Mouse (Mus musculus) c-Kit-negative CD71-positive TER-119-positive erythroid progenitor cells, embryonic 14.5 days (primary cell): ENCODE results near the gene Ifi47.
"Not testable (repeated sequence)": the region's sequence is repeated elsewhere in the genome, so short reads cannot be mapped to it uniquely, and the experiment has no call there.

ENCODE experiments used
- DNase-seq: peaks from one replicate; pipeline ENCODE4 v3.0.0-alpha.2; 2013; ENCODE audit warnings: low read depth, low spot score

Gene Ifi47

DNA sequence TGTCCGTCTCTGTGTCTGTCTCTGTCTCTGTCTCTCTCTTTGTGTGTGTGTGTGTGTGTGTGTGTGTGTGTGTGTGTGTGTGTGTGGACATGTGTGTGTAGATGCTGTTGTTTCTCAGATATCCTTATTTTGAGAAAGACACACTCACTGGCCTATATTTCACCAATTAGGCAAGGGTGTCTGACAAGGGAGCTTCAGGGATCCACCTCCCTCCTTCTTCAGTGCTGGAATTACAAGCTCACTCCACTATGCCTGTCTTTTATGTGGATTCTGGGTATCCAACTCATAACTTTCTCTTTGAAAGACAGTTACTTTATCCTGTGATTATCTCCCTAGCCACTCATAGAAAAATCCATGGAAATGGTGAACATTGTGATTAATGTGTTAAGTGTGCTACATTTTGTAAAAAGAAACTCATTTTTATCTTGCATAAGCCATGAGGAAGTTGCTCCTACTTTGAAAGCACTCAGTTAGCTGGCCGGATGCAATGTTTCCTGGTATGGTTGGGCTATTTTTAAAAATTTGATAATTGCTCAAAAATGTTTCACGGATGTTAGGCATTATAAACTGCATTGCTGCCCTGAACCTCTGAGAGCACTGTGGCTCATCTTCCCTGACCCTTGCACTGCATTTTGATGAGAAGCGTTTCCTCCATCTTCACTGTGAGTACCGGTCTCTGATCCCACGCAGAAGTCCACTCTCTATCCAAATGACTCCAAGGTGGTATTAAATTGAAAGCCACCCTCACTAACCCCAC is at the start of gene Ifi47:
Gene Ifi47 (plus strand): TSS at position 587 of the 757 bp plus-strand sequence.
- not testable (repeated sequence) for DNase-seq

DNA sequence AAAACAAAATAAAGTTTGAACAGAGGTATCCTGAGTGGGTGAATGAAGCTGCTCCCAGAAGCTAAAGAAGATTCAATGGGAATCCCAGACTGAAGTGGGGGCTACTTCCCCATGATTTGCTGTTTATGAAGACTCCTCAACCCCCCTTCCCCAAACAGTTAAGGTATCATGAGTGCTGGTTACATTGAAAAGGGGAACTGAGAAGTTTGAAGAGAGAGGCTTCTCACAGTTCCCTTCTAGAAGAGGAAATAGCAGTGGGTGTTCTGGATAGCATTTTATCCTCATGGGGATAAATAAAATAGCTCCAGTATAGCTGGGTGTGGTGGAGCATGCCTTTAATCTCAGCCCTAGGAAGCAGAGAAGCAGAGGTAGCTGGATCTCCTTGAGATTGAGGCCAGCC is 26.3 kb upstream of the Ifi47 start:
- DNase-seq = not testable (repeated sequence)

DNA sequence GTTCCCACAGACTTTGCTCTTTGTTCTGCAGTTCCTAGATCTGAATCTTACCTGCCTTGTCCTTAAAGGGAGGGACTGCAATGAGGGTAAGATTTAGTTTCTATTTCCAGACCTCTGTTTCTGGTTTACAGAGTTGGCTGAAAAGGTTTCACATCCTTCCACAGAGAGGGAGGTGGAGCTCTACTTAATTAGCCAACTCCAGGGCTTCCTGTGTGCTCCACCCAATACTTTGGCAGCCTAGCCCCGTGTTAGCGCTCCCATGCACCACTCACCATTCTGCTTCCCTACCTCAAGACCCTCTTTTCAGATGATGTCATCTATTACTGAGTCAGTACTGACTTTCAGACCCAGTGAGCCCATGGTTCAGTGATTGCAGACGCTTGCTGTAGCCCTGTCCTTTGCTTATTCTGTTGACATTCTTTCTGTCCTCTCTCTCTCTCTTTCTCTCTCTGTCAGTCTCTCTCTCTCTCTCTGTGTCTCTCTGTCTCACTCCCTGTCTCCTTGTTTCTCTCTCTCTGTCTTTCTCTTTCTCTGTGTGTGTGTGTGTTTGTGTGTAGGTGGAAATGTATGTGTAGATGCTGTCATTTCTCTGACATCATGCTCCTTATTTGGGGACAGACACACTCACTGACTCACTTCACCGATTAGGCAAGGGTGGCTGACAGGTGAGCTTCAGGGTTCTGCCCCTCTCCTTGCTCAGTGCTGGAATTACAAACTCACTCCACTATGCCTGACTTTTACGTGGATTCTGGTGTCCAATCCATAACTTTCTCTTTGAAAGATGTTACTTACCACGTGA is 25.1 kb upstream of the Ifi47 start, which contains the start of gene 9930111J21Rik2:
Gene 9930111J21Rik2 (minus strand): TSS at position 150 of the 799 bp plus-strand sequence.
- DNase-seq = not testable (repeated sequence)

DNA sequence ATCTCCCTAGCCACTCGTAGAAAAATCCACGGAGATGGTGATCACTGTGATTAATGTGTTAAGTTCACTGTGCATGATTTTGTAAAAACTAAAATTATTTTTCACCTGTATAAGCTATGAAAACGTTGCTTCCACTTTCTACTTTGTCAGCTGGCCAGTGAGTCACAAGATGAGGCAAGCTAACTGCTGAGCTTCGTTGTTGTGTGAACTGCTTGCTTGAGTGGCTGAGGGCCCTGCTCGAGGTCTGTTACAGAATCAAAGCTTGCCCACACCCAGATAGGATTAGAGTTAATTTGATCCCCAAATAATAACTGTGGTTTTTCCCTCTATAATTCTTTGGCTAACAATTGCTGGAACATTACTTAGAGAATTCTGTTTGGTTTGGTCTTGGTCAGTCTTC is 24.5 kb upstream of the Ifi47 start:
- not testable (repeated sequence) for DNase-seq

DNA sequence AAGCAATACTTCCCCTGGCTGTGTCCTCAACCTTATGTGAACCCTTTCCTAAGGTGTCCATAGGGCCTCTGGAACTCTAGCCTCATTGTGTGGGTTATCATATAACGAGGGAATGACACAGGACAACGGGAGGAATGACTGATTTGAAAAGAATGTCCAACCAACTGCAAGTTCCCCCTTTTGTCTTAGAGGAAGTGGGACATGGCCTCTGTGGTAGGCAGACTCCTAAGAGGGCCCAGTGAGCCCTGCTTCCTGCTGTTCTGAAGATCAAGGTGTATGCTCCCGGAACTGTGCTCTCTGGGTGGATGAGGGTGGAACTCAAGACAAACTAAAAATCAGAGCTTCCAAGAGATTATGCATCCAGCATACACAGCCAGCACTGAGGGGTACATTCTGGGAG is 16.3 kb upstream of the Ifi47 start:
- DNase-seq = not testable (repeated sequence)

DNA sequence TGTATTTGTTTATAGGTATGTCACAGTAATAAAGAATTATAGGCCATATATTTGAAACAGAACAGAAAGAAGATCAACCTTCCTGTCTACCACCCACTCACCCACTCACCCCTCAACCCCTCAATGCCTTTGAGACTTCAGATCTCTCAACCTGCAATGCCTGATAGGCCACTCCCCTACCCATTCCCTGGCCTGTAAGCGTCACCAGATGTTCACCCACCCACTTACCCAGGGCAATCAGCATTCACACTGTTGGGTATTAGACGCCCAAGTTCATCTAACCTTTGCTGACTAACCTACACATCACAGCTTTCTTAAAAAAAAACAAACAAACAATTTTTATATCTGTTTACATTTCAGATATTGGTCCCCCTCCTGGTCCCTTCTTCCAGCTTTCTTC is 14.5 kb upstream of the Ifi47 start:
- not testable (repeated sequence) for DNase-seq

DNA sequence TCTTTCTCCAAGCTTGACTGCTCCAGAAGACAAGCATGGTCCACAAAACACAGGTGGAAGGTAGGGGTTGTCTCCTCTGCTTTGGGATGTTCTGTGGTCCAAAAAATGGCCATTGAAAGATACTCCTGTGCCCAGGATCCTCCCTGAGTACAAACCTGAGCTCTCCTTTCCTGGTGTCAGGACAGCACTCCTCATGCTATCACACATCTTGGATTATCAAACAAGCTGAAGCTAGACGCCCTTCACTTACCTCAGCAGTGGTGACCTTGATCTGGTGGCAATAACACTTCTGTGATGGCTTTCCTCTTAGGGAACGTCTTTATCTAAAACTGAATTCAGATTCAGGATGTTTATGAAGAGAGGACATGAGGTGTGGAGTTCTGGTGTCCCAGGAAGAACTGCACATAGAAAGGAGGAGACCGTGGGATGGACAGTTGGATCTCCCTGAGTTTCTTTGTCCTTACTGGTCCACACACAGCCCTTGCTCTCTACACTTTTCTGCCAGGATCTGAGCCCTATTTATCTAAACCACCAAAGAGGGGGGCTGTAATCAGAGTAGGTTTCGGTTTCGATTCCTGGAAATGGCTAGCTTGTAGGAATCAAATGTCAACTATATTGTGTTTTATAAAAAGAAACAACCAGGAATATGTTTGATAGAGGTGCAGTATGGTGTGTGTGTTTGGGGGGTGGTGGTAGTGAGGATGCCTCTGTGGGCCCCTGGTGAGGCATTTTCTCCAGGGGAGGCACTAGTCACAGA is 12.5 kb upstream of the Ifi47 start, which contains the start of gene Tgtp2:
Gene Tgtp2 (minus strand): TSS at position 494 of the 757 bp plus-strand sequence.
- DNase-seq = not testable (repeated sequence)

DNA sequence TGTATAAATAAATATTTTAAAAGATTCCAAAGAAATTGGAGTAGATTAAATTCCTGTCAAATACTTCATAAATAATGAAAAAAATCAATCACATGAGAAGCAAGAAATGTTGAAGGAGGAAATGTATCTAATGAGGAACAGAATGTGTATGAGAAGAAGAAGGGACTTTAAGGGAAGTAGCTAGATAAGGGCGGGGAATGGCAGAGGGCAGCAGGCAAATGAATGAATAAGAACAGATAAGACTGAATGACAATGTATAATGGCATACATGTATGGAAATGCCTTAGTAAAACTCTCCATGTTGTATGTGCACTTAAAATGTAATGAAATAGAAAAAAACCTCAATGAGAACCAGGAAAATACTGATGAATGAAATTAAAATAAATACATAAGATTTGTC is 8.0 kb upstream of the Ifi47 start:
- DNase-seq = no peak

DNA sequence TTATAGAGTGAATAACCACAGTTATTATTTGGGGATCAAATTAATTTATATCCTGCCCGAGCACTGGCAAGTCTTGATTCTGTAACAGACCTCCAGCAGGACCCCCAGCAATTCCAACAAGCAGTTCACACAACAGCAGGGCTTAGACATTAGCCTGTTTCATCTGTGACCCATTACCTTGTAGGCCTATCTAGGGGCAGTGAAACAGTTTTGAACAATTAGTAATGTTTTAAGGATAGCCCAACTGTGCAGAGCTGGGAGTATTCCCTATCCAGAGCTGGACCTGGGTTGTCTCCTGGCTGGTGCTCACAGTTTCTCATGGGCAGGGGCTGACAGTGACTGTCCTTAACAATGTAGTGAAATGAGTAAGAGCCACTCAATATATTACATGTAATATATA is 625 bp downstream of the Ifi47 start:
- DNase-seq = no peak

DNA sequence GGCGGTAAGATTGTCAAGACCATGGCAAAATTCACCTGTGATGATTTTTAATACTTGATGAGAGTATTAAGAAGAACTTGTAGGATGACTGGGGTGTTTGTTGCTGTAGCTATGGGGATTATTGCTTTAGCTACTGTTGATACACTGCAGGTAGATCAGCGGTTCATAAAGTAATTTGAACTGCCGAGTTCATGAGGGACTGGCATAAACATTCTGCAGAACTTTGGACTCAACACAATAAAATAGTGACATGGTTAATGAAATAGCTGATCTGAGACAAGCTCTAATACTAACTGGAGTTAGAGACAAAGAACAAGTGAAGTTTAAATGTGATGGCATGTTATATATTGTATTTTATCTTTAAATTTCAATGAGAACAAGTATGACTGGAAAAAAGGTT is 2.3 kb downstream of the Ifi47 start:
- no peak for DNase-seq

DNA sequence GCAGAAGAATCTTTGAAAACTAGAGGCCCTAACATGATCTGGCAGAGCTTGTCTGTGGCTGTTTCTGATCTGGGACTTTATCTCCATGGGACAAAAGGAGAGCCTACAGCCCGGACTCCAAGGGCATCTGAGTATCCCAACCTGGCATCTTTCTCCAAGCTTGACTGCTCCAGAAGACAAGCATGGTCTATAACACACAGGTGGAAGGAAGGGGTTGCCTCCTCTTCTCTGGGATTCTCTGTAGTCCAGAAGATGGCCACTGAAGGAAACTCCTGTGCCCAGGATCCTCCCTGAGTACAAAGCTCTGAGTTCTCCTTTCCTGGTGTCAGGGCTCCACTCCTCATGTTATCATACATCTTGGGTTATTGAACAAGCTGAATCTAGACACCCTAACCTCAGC is 4.2 kb downstream of the Ifi47 start:
- DNase-seq = no peak

DNA sequence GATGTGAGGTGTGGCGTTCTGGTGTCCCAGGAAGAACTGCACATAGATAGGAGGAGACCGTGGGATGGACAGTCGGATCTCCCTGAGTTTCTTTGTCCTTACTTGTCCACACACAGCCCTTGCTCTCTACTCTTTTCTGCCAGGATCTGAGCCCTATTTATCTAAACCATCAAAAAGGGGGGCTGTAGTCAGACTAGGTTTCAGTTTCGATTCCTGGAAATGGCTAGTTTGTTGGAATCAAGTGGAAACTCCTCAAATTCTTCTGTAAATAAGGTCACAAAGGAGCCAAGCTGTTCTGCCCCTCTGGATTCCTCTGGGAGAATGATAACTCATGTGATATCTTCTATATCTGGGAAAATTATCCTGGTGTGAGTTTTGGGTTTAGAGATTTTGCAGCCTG is 5.0 kb downstream of the Ifi47 start:
- DNase-seq = no peak

DNA sequence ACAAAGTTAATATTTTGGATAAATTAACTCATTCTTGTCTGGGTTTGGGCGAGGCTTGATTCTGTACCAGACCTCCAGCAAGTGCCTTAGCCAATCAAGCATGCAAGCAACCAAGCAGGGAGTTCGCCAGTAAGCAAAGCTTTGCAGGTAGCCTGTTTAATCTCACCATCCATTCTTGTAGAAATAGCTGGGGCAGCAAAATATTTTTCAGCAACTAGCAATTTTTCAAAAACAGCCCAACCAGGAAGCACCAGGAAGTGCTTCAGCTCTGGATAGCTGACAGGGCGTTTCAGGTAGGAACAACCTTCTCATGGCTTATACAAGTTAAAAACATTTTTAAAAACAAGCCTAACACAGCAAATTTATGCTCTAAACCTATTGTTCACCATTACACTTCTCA is 5.5 kb downstream of the Ifi47 start:
- DNase-seq = no peak

DNA sequence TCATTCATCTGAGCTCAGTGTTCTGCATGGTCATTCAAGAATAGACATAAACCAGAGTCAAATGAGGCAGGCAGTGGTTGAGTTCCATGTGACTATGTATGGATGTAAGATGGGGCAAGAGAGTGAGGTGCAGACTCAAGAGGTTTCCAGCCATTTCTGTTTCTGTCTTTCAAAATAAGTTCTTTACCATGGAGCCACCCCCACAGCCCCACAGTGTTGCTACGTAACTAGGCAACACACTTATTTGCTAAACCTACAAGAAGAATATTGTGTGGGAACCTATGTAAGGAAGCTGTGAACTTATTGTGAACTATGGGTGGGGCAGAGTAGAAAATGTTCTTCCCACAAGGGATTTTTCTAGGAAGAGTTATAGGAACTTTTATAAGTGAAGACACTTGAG is 6.8 kb downstream of the Ifi47 start:
- DNase-seq = no peak

DNA sequence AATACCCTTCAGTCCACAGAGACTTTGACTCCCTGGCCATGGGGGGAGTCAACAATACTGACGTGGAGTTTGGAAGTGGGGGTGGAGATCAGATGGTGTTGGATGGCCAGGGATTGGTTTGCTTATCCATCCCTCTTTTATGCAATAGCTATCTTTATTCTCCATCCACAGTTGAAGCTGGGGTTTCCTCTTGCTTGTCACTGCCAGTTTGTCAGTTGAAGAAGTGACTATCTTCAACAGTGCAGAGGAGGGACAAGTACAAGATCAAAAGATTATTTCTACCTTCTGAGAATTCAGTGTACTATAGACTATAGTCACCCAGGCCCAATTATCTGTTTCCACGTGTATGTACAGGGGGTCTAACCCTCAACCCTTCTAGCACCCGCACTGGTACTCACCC is 7.4 kb downstream of the Ifi47 start:
- no peak for DNase-seq

DNA sequence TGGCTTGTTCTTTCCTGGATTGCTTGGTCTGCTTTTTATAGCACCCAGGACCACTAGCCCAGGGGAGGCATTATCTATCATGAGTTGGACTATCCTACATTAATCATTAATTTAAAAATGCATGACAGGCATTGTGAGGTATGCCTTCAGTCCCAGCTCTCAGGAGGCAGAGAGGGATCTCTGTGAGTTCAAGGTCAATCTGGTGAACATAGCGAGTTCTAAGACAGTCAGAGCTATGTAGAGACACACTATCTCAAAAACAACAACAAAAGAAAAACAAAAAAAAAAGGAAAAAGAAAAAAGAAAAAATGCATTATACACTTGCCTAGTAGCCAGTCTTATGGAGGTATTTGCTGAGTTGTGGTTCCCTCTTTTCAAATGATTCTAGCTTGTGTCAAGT is 8.0 kb downstream of the Ifi47 start:
- DNase-seq = no peak

DNA sequence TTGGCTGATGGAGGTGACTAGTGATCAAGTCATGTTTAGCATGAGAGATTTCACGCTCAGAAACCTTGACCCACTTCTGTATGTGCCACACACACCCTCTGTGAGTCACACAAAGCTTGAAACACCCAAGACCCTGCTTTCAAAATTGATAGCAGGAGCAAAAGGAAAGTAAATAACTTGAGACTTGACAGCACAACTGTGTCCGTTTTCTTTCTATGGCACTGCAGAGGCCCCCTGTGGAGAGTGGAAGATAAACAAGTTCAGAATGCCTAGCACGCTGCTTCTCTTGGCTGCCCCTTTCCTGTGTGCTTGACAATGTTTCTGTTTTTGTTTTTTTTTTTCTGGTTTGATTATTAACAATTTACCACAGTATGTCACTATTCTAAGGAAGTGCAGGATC is 8.5 kb downstream of the Ifi47 start:
- no peak for DNase-seq

DNA sequence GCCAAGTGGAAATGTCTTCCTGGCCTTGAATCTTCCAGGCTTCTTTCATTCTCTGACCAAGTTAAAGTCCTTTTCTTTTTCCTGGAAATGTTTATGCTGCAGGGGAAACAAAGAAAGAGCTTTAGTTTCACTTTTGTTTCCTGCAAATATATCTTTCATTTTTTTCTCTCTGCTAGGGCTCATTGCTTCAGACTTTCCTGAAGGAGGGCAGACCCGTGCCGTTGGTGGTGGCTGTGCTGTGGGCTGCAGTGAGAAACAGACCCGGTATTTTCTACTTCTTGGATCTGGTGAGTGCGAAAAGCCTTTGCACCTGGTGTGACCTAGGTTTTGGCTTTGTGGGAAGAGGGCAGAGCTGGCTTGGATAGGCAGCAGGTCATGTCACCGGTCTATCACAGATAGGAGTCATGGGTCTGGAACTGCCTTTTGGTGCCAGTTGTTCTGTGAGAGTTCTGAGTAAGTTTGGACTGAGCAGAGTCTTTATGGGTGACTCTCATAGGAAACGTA is 10.5 kb downstream of the Ifi47 start:
- DNase-seq = no peak

DNA sequence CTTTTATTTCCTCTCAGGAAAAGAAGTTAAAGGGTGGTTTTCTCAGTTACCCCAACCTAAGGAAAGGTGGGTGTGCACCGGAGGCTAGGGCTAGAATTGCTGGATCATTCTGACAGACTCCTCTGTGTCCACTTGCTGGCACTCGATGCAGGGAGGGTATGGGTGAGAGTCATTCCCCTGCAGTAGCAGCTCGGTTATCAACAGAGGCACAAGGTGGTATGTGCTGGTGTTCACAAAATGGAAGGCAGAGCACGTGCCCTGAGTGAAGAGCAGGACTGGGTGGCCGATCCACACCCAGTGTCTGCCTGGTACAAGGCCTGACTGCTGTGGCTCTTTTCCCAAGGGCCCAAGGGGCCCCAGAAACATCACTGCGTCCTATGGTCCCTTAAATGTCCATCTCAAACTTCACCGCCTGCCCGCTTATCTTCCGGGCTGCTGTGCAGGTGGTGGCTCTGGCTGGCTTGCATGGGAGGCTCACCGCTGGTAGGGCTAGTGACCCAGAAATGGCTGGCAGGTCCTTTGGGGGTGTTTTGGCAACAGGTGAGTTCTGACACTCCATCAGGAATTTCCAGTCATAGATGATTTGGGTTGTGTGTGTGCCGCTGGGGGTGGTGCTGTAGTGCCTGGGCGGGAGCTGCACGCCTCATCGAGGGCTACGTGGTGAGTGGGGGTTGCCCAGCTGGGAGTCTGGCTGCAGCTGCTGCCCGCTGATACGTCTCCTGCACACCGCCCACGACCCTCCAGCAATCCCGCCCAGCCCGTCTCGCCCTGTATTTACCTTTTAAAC is 11.6 kb downstream of the Ifi47 start:
- peak; percentile 36 for DNase-seq

DNA sequence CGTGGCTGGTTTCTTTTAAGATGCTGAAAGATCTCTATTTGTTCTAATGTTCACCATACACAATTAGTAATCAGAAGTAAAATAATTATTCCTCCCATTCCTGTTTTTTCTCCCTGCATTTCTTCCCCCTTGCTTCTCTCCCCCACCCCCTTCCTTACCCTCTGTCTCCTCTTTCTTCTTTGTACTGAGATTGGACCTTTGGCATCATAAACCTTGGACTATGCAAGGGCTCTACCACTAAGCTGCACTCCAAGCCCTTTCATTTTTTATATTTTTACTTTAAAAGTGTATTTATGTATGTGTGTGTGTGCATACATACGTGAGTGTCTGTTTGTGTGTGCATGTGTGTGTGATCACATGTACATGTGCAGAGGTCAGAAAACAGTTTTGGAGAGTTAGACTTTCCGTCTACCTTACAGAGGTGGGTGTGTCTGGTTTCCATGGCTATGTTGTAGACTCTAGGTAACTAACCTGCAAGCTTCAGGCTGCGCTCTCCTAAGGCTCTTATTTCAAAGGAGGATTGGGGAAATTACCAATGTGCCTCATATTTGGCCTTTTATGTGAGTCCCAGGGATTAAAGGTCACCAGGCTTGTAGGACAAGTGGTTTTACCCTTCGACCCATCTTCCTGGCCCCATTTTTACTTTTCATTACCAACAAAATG is 12.7 kb downstream of the Ifi47 start:
- no peak for DNase-seq
